Mouse (Mus musculus) MEL (cell line): ENCODE measurements around the gene Pomp. TPM values are rescaled to one million over a fixed set of nuclear protein-coding genes. Genes with fewer than 3 reads are reported as not detected.

Experiments used
- DNase-seq: peaks from one replicate; pipeline ENCODE4 v3.0.0; 2011; ENCODE audit warnings: low read depth, low spot score
- H3K27ac ChIP-seq: 2 replicates; pipeline ENCODE4 v1.5.1; 2012; ENCODE audit warnings: low read depth, mild to moderate bottlenecking, control low read depth, low read length, moderate library complexity; ENCODE audit not compliant: control insufficient read depth
- H3K27me3 ChIP-seq, 2 experiments: fragments of 150-350 bp in 1 of 2; sonication (generic) in 1 of 2; 2 replicates each; pipeline ENCODE4 v1.6.1; 2012; ENCODE audit warnings: low read length in 2 of 2, mild to moderate bottlenecking in 2 of 2, improper control_type of control experiment in 1 of 2, moderate library complexity in 1 of 2; ENCODE audit not compliant: insufficient read depth in 2 of 2, control insufficient read depth in 1 of 2
- H3K36me3 ChIP-seq, 2 experiments: 2 replicates each; pipeline ENCODE4 v1.6.1; 2012 to 2014; ENCODE audit warnings: low read length in 2 of 2, improper control_type of control experiment in 1 of 2, inconsistent platforms in 1 of 2, mild to moderate bottlenecking in 1 of 2; ENCODE audit not compliant: insufficient read depth in 2 of 2, control insufficient read depth in 1 of 2
- H3K4me1 ChIP-seq, 2 experiments: fragments of 150-350 bp in 1 of 2; sonication (generic) in 1 of 2; 2 replicates each; pipeline ENCODE4 v1.6.1; 2012; ENCODE audit warnings: low read length in 2 of 2, improper control_type of control experiment in 1 of 2, mild to moderate bottlenecking in 1 of 2; ENCODE audit not compliant: insufficient read depth in 2 of 2, control insufficient read depth in 1 of 2
- H3K4me3 ChIP-seq, 2 experiments: fragments of 150-350 bp in 1 of 2; sonication (generic) in 1 of 2; 2 replicates each; pipeline ENCODE4 v1.5.1; 2012; ENCODE audit warnings: low read depth in 2 of 2, low read length in 2 of 2, mild to moderate bottlenecking in 2 of 2, moderate library complexity in 2 of 2, control low read depth in 1 of 2, improper control_type of control experiment in 1 of 2; ENCODE audit not compliant: control insufficient read depth in 1 of 2, insufficient read depth in 1 of 2
- H3K79me2 ChIP-seq: 2 replicates; pipeline ENCODE4 v1.6.1; 2012; ENCODE audit warnings: mild to moderate bottlenecking, low read length, moderate library complexity; ENCODE audit not compliant: control insufficient read depth, poor library complexity, insufficient read depth
- H3K9ac ChIP-seq: 2 replicates; pipeline ENCODE4 v1.6.1; 2012; ENCODE audit warnings: low read depth, mild to moderate bottlenecking, control low read depth, low read length, moderate library complexity; ENCODE audit not compliant: control insufficient read depth, poor library complexity, severe bottlenecking
- H3K9me3 ChIP-seq: fragments of 150-350 bp; sonication (generic); replicated peaks from 2 replicates; pipeline ENCODE4 v1.6.1; 2012; ENCODE audit warnings: mild to moderate bottlenecking, low read length, improper control_type of control experiment, moderate library complexity; ENCODE audit not compliant: insufficient read depth
- CHD1 ChIP-seq: IDR thresholded peaks from 2 replicates; pipeline ENCODE4 v1.6.1; 2012; ENCODE audit warnings: low read depth, mild to moderate bottlenecking, inconsistent platforms, low read length, improper control_type of control experiment
- CHD2 ChIP-seq: IDR thresholded peaks from 2 replicates; pipeline ENCODE4 v1.6.1; 2011; ENCODE audit warnings: low read length, improper control_type of control experiment
- GABPA ChIP-seq: IDR thresholded peaks from 2 replicates; pipeline ENCODE4 v1.6.1; 2012; ENCODE audit warnings: low read depth, mild to moderate bottlenecking, inconsistent platforms, low read length, improper control_type of control experiment, moderate library complexity
- HCFC1 ChIP-seq: IDR thresholded peaks from 2 replicates; pipeline ENCODE4 v1.6.1; 2012; ENCODE audit warnings: low read depth, mild to moderate bottlenecking, inconsistent platforms, low read length, improper control_type of control experiment, moderate library complexity
- MAFK ChIP-seq: IDR thresholded peaks from 2 replicates; pipeline ENCODE4 v1.6.1; 2011; ENCODE audit warnings: low read depth, mild to moderate bottlenecking, low read length, improper control_type of control experiment, borderline replicate concordance
- MAX ChIP-seq: IDR thresholded peaks from 2 replicates; pipeline ENCODE4 v1.6.1; 2011; ENCODE audit warnings: low read length, improper control_type of control experiment
- SMC3 ChIP-seq: IDR thresholded peaks from 2 replicates; pipeline ENCODE4 v1.6.1; 2011; ENCODE audit warnings: low read depth, low read length, improper control_type of control experiment
- TBP ChIP-seq: IDR thresholded peaks from 2 replicates; pipeline ENCODE4 v1.8.0; 2011; ENCODE audit warnings: low read depth, low read length, improper control_type of control experiment
- TCF12 ChIP-seq: IDR thresholded peaks from 2 replicates; pipeline ENCODE4 v1.6.1; 2014; ENCODE audit warnings: low read depth, mild to moderate bottlenecking, inconsistent platforms, low read length, improper control_type of control experiment, moderate library complexity
- USF1 ChIP-seq: IDR thresholded peaks from 2 replicates; pipeline ENCODE4 v1.6.1; 2014; ENCODE audit warnings: low read depth, mild to moderate bottlenecking, inconsistent platforms, low read length, improper control_type of control experiment, moderate library complexity
- USF2 ChIP-seq, 2 experiments: IDR thresholded peaks; 2 replicates each; pipeline ENCODE4 v1.6.1; 2011 to 2012; ENCODE audit warnings: improper control_type of control experiment in 2 of 2, low read length in 2 of 2, borderline replicate concordance in 1 of 2, inconsistent platforms in 1 of 2, low read depth in 1 of 2, mild to moderate bottlenecking in 1 of 2; ENCODE audit not compliant: insufficient read depth in 1 of 2
- ZNF384 ChIP-seq: IDR thresholded peaks from 2 replicates; pipeline ENCODE4 v1.6.1; 2012; ENCODE audit warnings: low read depth, mild to moderate bottlenecking, inconsistent platforms, low read length, improper control_type of control experiment
- polyA plus RNA-seq, 2 experiments: library from polyadenylated mRNA; stranded (reverse) in 1 of 2; unstranded in 1 of 2; fragments of >175 nt in 1 of 2; fragments of >200 nt in 1 of 2; gene quantifications; 2 replicates each; pipeline versions ENCODE4 v1.2.1 to v1.2.4; 2012; ENCODE audit warnings: low replicate concordance in 2 of 2, low read depth in 1 of 2; ENCODE audit not compliant: insufficient read length in 2 of 2, insufficient read depth in 1 of 2, missing spikeins in 1 of 2
- total RNA-seq: library from RNA; depleted of rRNA; stranded (reverse); fragments of 300-350 nt; gene quantifications from 2 replicates; pipeline ENCODE4 v1.2.3, GENCODE M21; 2012

Pomp gene
- total and polyA plus RNA-seq, 3 experiments, result 348 to 500 TPM; not detected in 1

GRCm38 (mm10) chr5:147826546-147826945, 33.7 kb upstream of the Pomp start:
- Histone ChIP-seq H3K9ac (no peak overlapping the region), H3K36me3 (no peaks in the 10 kb centered on the region), H3K9me3 (no peaks in the 10 kb centered on the region), H3K4me1 (no peaks in the 10 kb centered on the region), H3K79me2 (no peaks in the 10 kb centered on the region), H3K27ac (no peak overlapping the region), H3K4me3 (no peak overlapping the region), H3K27me3 (no peaks in the 10 kb centered on the region)
- TF ChIP-seq MAFK (no peak), USF2 (IDR thresholded peaks at IDR 0.05; ENCODE audit: borderline replicate concordance in 1 of 2, insufficient read depth in 1 of 2, low read depth in 1 of 2, low read length in 2 of 2) (no peak)
- no peak for DNase-seq

- H3K4me1 ChIP-seq, result no peaks in the 10 kb centered on the region
- no peaks in the 10 kb centered on the region for H3K9me3 ChIP-seq
- no peak for DNase-seq
- H3K27me3 ChIP-seq, result no peaks in the 10 kb centered on the region
- no peak overlapping the region for H3K4me3 ChIP-seq
- H3K27ac ChIP-seq, result no peak overlapping the region
- H3K36me3 ChIP-seq, result no peaks in the 10 kb centered on the region
- TF ChIP-seq GABPA (no peak), TCF12 (no peak)
- no peak overlapping the region for H3K9ac ChIP-seq
- no peaks in the 10 kb centered on the region for H3K79me2 ChIP-seq
Measured at GRCm38 (mm10) chr5:147828846-147829245, 31.4 kb upstream of the Pomp start.

GRCm38 (mm10) chr5:147832842-147833241, 27.4 kb upstream of the Pomp start:
- no peaks in the 10 kb centered on the region for H3K9me3 ChIP-seq

GRCm38 (mm10) chr5:147834841-147835500, 25.3 kb upstream of the Pomp start:
- H3K9ac ChIP-seq, result no peak overlapping the region
- TF ChIP-seq USF2 (IDR thresholded peaks at IDR 0.05; ENCODE audit: borderline replicate concordance in 1 of 2, insufficient read depth in 1 of 2, low read depth in 1 of 2, low read length in 2 of 2), result no peak
- TF ChIP-seq MAX, result no peak
- no peak for TF ChIP-seq TBP
- TF ChIP-seq TCF12, result no peak
- no peak for TF ChIP-seq CHD2
- no peak for TF ChIP-seq ZNF384
- TF ChIP-seq SMC3, result no peak
- TF ChIP-seq HCFC1, result no peak
- TF ChIP-seq, all 39 proteins: peak for 0

More at GRCm38 (mm10) chr5:147832842-147833241, 27.4 kb upstream of the Pomp start:
- H3K4me1 ChIP-seq, result no peaks in the 10 kb centered on the region
- no peak for TF ChIP-seq CHD1
- 0 out of 2 replicates have a peak, but pooled peaks have one; percentile 19 for TF ChIP-seq USF1
- TF ChIP-seq, all 39 proteins: peak for 1
- Histone ChIP-seq H3K36me3 (no peaks in the 10 kb centered on the region), H3K4me3 (no peak overlapping the region), H3K27ac (no peak overlapping the region), H3K27me3 (peaks cover 0 to 1% of the 10 kb centered on the region in 2 experiments; a peak in 1 of 4 replicates), H3K79me2 (no peaks in the 10 kb centered on the region), H3K9ac (no peak overlapping the region)
- no peak for DNase-seq

More at GRCm38 (mm10) chr5:147834841-147835500, 25.3 kb upstream of the Pomp start:
- H3K4me1 ChIP-seq, result no peaks in the 10 kb centered on the region
- H3K4me3 ChIP-seq, result no peak overlapping the region
- H3K27me3 ChIP-seq, result peaks cover 0 to 1% of the 10 kb centered on the region in 2 experiments; a peak in 1 of 4 replicates
- no peaks in the 10 kb centered on the region for H3K9me3 ChIP-seq
- H3K27ac ChIP-seq, result no peak overlapping the region
- DNase-seq, result no peak
- H3K36me3 ChIP-seq, result no peaks in the 10 kb centered on the region
- no peaks in the 10 kb centered on the region for H3K79me2 ChIP-seq
